Mouse (Mus musculus) kidney, adult 2 months (tissue): ENCODE results near the gene Arhgef1. TPM values are rescaled to one million over a fixed set of nuclear protein-coding genes. Genes with fewer than 3 reads are reported as not detected.
A peak's percentile ranks its signal among the peaks of the same experiment; 100 is the strongest.

ENCODE experiments used
- DNase-seq: peaks from one replicate; pipeline ENCODE4 v3.0.0; 2021
- H3K27ac ChIP-seq: fragments of 200-500 bp; 2 replicates; pipeline ENCODE4 v1.5.1; 2012; ENCODE audit warnings: low read depth, low read length, control low read depth, inconsistent platforms; ENCODE audit not compliant: insufficient read depth
- H3K27me3 ChIP-seq: fragments of 200-500 bp; replicated peaks from 2 replicates; pipeline ENCODE4 v1.6.1; 2012; ENCODE audit warnings: mild to moderate bottlenecking, moderate library complexity, low read length, inconsistent platforms; ENCODE audit not compliant: control insufficient read depth, insufficient read depth
- H3K36me3 ChIP-seq: fragments of 200-500 bp; 2 replicates; pipeline ENCODE4 v1.6.1; 2012; ENCODE audit warnings: mild to moderate bottlenecking, moderate library complexity, low read length, inconsistent platforms; ENCODE audit not compliant: control insufficient read depth, insufficient read depth
- H3K4me1 ChIP-seq: fragments of 200-500 bp; 2 replicates; pipeline ENCODE4 v1.6.1; 2011; ENCODE audit warnings: low read length; ENCODE audit not compliant: control insufficient read depth, insufficient read depth
- H3K4me3 ChIP-seq: fragments of 200-500 bp; 2 replicates; pipeline ENCODE4 v1.5.1; 2011; ENCODE audit warnings: mild to moderate bottlenecking, low read depth, low read length, control low read depth; ENCODE audit not compliant: insufficient read depth
- CTCF ChIP-seq: fragments of 200-500 bp; conservative IDR thresholded peaks from 2 replicates; pipeline ENCODE4 v1.5.1; 2011; ENCODE audit warnings: low read depth, mild to moderate bottlenecking, control low read depth, low read length, moderate library complexity, mixed read lengths; ENCODE audit not compliant: insufficient read depth, insufficient read length
- POLR2A ChIP-seq: fragments of 200-500 bp; IDR thresholded peaks from one replicate; pipeline ENCODE4 v1.6.1; 2011; ENCODE audit warnings: low read depth, low read length, control low read depth
- whole genome bisulfite sequencing: fragments of 180-500 bp; shearing (Covaris S2); methylation state at CpG from one replicate; pipeline ENCODE4 v1.1.7; 2018; 5-methylcytosine and 5-hydroxymethylcytosine counted together
- polyA plus RNA-seq: library from polyadenylated mRNA; depleted of rRNA; stranded (reverse); fragments of >200 nt; gene quantifications from 2 replicates; pipeline ENCODE4 v1.2.3, GENCODE M21; 2012

The Arhgef1 gene
- polyA plus RNA-seq, 1 experiment = 111 TPM

- no peaks in the 10 kb centered on the region for H3K27me3 ChIP-seq
- H3K4me1 ChIP-seq = 0 out of 2 replicates have a peak, but pooled peaks cover 2% of the 10 kb centered on the region
- DNase-seq = no peak
- no peak for TF ChIP-seq CTCF
- no peak for TF ChIP-seq POLR2A
- H3K4me3 ChIP-seq = no peak overlapping the region
- no peaks in the 10 kb centered on the region for H3K36me3 ChIP-seq
- WGBS = 76% methylated on average over 5 of the region's 5 CpGs
- no peak overlapping the region for H3K27ac ChIP-seq
Measured at GRCm38 (mm10) chr7:24897959-24898358, 4.8 kb upstream of the Arhgef1 start.

- H3K36me3 ChIP-seq = no peaks in the 10 kb centered on the region
- no peak for DNase-seq
- H3K27ac ChIP-seq = no peak overlapping the region
- TF ChIP-seq POLR2A = no peak
- no peak for TF ChIP-seq CTCF
- no peak overlapping the region for H3K4me3 ChIP-seq
- WGBS = 74% methylated on average over 6 of the region's 6 CpGs
- H3K27me3 ChIP-seq = no peaks in the 10 kb centered on the region
- H3K4me1 ChIP-seq = peaks cover 5% of the 10 kb centered on the region; the same call in 1 of the 2 replicates
Measured at GRCm38 (mm10) chr7:24901114-24901513, 1.6 kb upstream of the Arhgef1 start.

- no peak for DNase-seq
- Histone ChIP-seq H3K4me3 (no peak overlapping the region), H3K36me3 (no peaks in the 10 kb centered on the region), H3K27ac (no peak overlapping the region), H3K27me3 (no peaks in the 10 kb centered on the region), H3K4me1 (peaks cover 5% of the 10 kb centered on the region; the same call in 1 of the 2 replicates)
- TF ChIP-seq CTCF = no peak
- no peak for TF ChIP-seq POLR2A
- WGBS = 55% methylated on average over 1 of the region's 1 CpGs
Measured at GRCm38 (mm10) chr7:24901842-24902241, 870 bp upstream of the Arhgef1 start.

GRCm38 (mm10) chr7:24902264-24902629, 465 bp upstream of the Arhgef1 start:
- 66% methylated on average over 2 of the region's 2 CpGs for WGBS
- TF ChIP-seq CTCF (no peak), POLR2A (no peak)
- DNase-seq = no peak

GRCm38 (mm10) chr7:24903444-24903825, 723 bp downstream of the Arhgef1 start:
- Histone ChIP-seq H3K27me3 (no peaks in the 10 kb centered on the region), H3K36me3 (no peaks in the 10 kb centered on the region), H3K27ac (peak overlapping the region; percentile 67), H3K4me3 (peak overlapping the region; percentile 76), H3K4me1 (peaks cover 5% of the 10 kb centered on the region; the same call in 1 of the 2 replicates)
- 14% methylated on average over 10 of the region's 10 CpGs for WGBS
- no peak for DNase-seq
- TF ChIP-seq POLR2A (no peak), CTCF (no peak)

More at GRCm38 (mm10) chr7:24902264-24902629, 465 bp upstream of the Arhgef1 start:
- Histone ChIP-seq H3K4me1 (peaks cover 5% of the 10 kb centered on the region; the same call in 1 of the 2 replicates), H3K36me3 (no peaks in the 10 kb centered on the region), H3K27ac (peak overlapping the region; percentile 86), H3K4me3 (peak overlapping the region; percentile 76), H3K27me3 (no peaks in the 10 kb centered on the region)

GRCm38 (mm10) chr7:24904070-24904483, 1.4 kb downstream of the Arhgef1 start:
- no peaks in the 10 kb centered on the region for H3K27me3 ChIP-seq
- no peak for TF ChIP-seq CTCF
- TF ChIP-seq POLR2A = no peak
- under 1% methylated on average over 30 of the region's 30 CpGs for WGBS
- H3K4me1 ChIP-seq = peaks cover 5% of the 10 kb centered on the region; the same call in 1 of the 2 replicates
- H3K27ac ChIP-seq = peak overlapping the region; percentile 22; the same call in 1 of the 2 replicates
- no peaks in the 10 kb centered on the region for H3K36me3 ChIP-seq
- H3K4me3 ChIP-seq = peak overlapping the region; percentile 57
- DNase-seq = peak; percentile 99

- no peak for TF ChIP-seq POLR2A
- TF ChIP-seq CTCF = peak; percentile 75
- no peak overlapping the region for H3K27ac ChIP-seq
Measured at GRCm38 (mm10) chr7:24904936-24905335, 2.2 kb downstream of the Arhgef1 start.

More at GRCm38 (mm10) chr7:24904936-24905335, 2.2 kb downstream of the Arhgef1 start:
- H3K27me3 ChIP-seq = no peaks in the 10 kb centered on the region
- peak overlapping the region; percentile 57 for H3K4me3 ChIP-seq
- WGBS = 7% methylated on average over 3 of the region's 3 CpGs
- no peaks in the 10 kb centered on the region for H3K36me3 ChIP-seq
- DNase-seq = peak; percentile 78
- H3K4me1 ChIP-seq = peaks cover 5% of the 10 kb centered on the region; the same call in 1 of the 2 replicates
